Comparison of ENCODE assay signal across 12 mouse cellular contexts in genomic region chr12:91932490-91933361, GRCm38 (mm10).
A peak's percentile ranks its signal among the peaks of the same experiment; 100 is the strongest.
DNase-seq lines count a peak whose midpoint lies in the region; ATAC-seq and TF ChIP-seq lines count a peak whose summit lies in the region.
"Had no signal": no experiment of that assay in that cellular context is flagged by ENCODE, and none has a peak within 500 bp of the region (broad histone marks: within the 10 kb centered on the region; RNA-seq: fewer than 3 reads in every experiment).

No protein-coding gene starts in this region.

- H3K4me2 ChIP-seq in lung, embryonic 14.5 days = no peak overlapping the region
- H3K4me2 ChIP-seq: embryonic facial prominence, embryonic 15.5 days; liver, embryonic 15.5 days had no signal

- H3K27me3 ChIP-seq in heart, adult 2 months (ENCODE audit: control insufficient read depth, insufficient read depth, low read length) = no peaks in the 10 kb centered on the region
- no peaks in the 10 kb centered on the region for H3K27me3 ChIP-seq in lung, embryonic 14.5 days (ENCODE audit: insufficient read depth, low read length)
- H3K27me3 ChIP-seq: embryonic facial prominence, embryonic 15.5 days; liver, embryonic 15.5 days had no signal

- no peaks in the 10 kb centered on the region for H3K9me3 ChIP-seq in lung, embryonic 14.5 days (ENCODE audit: low read depth, low read length)
- H3K9me3 ChIP-seq: embryonic facial prominence, embryonic 15.5 days; liver, embryonic 15.5 days had no signal

- H3K79me2 ChIP-seq in heart, adult 2 months (replicated peaks; ENCODE audit: control insufficient read depth, insufficient read depth, low read length) = no peaks in the 10 kb centered on the region

- peak; percentile 56; the same call in 1 of the 2 replicates for ATAC-seq in lung, embryonic 14.5 days (ENCODE audit: insufficient read depth)

- TF ChIP-seq EP300 in heart, adult 2 months (IDR thresholded peaks at IDR 0.05; ENCODE audit: insufficient read depth, low read depth, low read length) = no peak

- H3K4me3 ChIP-seq in heart, adult 2 months = no peak overlapping the region
- no peak overlapping the region for H3K4me3 ChIP-seq in lung, embryonic 14.5 days (ENCODE audit: low read depth, low read length)
- H3K4me3 ChIP-seq: embryonic facial prominence, embryonic 15.5 days; liver, embryonic 15.5 days had no signal

- 54% methylated on average over 7 of the region's 7 CpGs for WGBS in heart, adult 2 months
- WGBS in lung, embryonic 14.5 days = 27% methylated on average over 7 of the region's 7 CpGs

- H3K36me3 ChIP-seq in heart, adult 2 months (ENCODE audit: control insufficient read depth, insufficient read depth, low read length) = no peaks in the 10 kb centered on the region
- H3K36me3 ChIP-seq in lung, embryonic 14.5 days (ENCODE audit: insufficient read depth) = no peaks in the 10 kb centered on the region
- H3K36me3 ChIP-seq: embryonic facial prominence, embryonic 15.5 days; liver, embryonic 15.5 days had no signal

- peak; percentile 39 for TF ChIP-seq CTCF in heart, adult 2 months (IDR thresholded peaks at IDR 0.05)
- no peak; the same call in 1 of the 2 replicates for TF ChIP-seq CTCF in lung, embryonic 14.5 days (IDR thresholded peaks at IDR 0.05; ENCODE audit: low read depth)

- H3K9ac ChIP-seq in heart, adult 2 months (ENCODE audit: low read depth, low read length) = no peak overlapping the region
- H3K9ac ChIP-seq in lung, embryonic 14.5 days = no peak overlapping the region
- H3K9ac ChIP-seq: embryonic facial prominence, embryonic 15.5 days; liver, embryonic 15.5 days had no signal

- H3K27ac ChIP-seq in heart, adult 2 months = no peak overlapping the region
- 0 out of 2 replicates have a peak overlapping the region, but pooled peaks have one; percentile 46 for H3K27ac ChIP-seq in lung, embryonic 14.5 days (ENCODE audit: low read depth)
- H3K27ac ChIP-seq: embryonic facial prominence, embryonic 15.5 days; liver, embryonic 15.5 days had no signal

- H3K4me1 ChIP-seq in heart, adult 2 months (ENCODE audit: control insufficient read depth, insufficient read depth, low read length) = no peaks in the 10 kb centered on the region
- H3K4me1 ChIP-seq in lung, embryonic 14.5 days (ENCODE audit: insufficient read depth) = no peaks in the 10 kb centered on the region
- H3K4me1 ChIP-seq: embryonic facial prominence, embryonic 15.5 days; liver, embryonic 15.5 days had no signal

- intact Hi-C loops in heart, adult 2 months (cut with DNase I) = no loop called here
- intact Hi-C loops in heart, postnatal 25 days (cut with DNase I) = no loop called here
- intact Hi-C loops in heart, postnatal 14 days (cut with DNase I) = no loop called here

- no peak for DNase-seq in heart, adult 2 months
- DNase-seq in heart, postnatal 25 days (ENCODE audit: low spot score) = no peak
- DNase-seq in lung, embryonic 14.5 days = peak; percentile 84
- DNase-seq in lung, postnatal 10 days = no peak
- DNase-seq in embryo, embryonic 10.5 days (ENCODE audit: low spot score) = peak; percentile 68
- DNase-seq in retina, adult 2 months (ENCODE audit: low read depth, low spot score) = peak; percentile 13
- DNase-seq in urinary bladder, adult 2 months (ENCODE audit: low spot score) = no peak
- no peak for DNase-seq in heart, postnatal 14 days
- DNase-seq: kidney, postnatal 25 days; thymus, postnatal 25 days had no signal

- no peak for TF ChIP-seq POLR2A in heart, adult 2 months (IDR thresholded peaks at IDR 0.05; ENCODE audit: insufficient read depth, low read depth, low read length)

Comparison
In these comparisons a context has a peak if more than half of its experiments do, and no peak if none do; other contexts are left out.
1. DNase-seq: peak in lung, embryonic 14.5 days (single experiment), embryo, embryonic 10.5 days (single experiment) and retina, adult 2 months (single experiment); none in heart, adult 2 months (0 of 2), heart, postnatal 25 days (single experiment), lung, postnatal 10 days (single experiment), urinary bladder, adult 2 months (single experiment) and heart, postnatal 14 days (0 of 2).